Mouse (Mus musculus) lung, postnatal 0 days (tissue): ENCODE measurements at regions not wholly inside any gene's neighbourhood (a gene's known extent, or its start where the extent isn't known, plus 50 kb on each side); places are given as distances from the start of the nearest gene placed in this dataset.

Experiments
- ATAC-seq: fragments of 200-750 bp; cut with Nextera tagmentation; 2 replicates; pipeline ENCODE4 v1.8.0; 2017; ENCODE audit warnings: moderate library complexity
- DNase-seq: peaks from one replicate; pipeline ENCODE4 v3.0.0-alpha.2; 2016; ENCODE audit warnings: low spot score
- H3K27ac ChIP-seq: fragments of 300-500 bp; sonication (generic); 2 replicates; pipeline ENCODE4 v1.5.1; 2014; ENCODE audit warnings: antibody characterized with exemption, mild to moderate bottlenecking, low read length, mixed read lengths
- H3K27me3 ChIP-seq: fragments of 300-500 bp; sonication (generic); replicated peaks from 2 replicates; pipeline ENCODE4 v1.6.1; 2014; ENCODE audit warnings: low read length, mixed read lengths; ENCODE audit not compliant: insufficient read depth
- H3K36me3 ChIP-seq: fragments of 300-500 bp; sonication (generic); 2 replicates; pipeline ENCODE4 v1.6.1; 2014; ENCODE audit warnings: low read length, mixed read lengths; ENCODE audit not compliant: insufficient read depth
- H3K4me1 ChIP-seq: fragments of 300-500 bp; sonication (generic); 2 replicates; pipeline ENCODE4 v1.6.1; 2014; ENCODE audit warnings: antibody characterized with exemption, low read depth, low read length, mixed read lengths; ENCODE audit not compliant: insufficient read depth
- H3K4me2 ChIP-seq: fragments of 300-500 bp; sonication (generic); replicated peaks from 2 replicates; pipeline ENCODE4 v1.6.1; 2014; ENCODE audit warnings: low read depth, mild to moderate bottlenecking, low read length, moderate library complexity, mixed read lengths
- H3K4me3 ChIP-seq: fragments of 300-500 bp; sonication (generic); 2 replicates; pipeline ENCODE4 v1.5.1; 2014; ENCODE audit warnings: low read depth, low read length
- H3K9ac ChIP-seq: fragments of 300-500 bp; sonication (generic); replicated peaks from 2 replicates; pipeline ENCODE4 v1.6.1; 2014; ENCODE audit warnings: low read depth, mild to moderate bottlenecking
- H3K9me3 ChIP-seq: fragments of 300-500 bp; sonication (generic); 2 replicates; pipeline ENCODE4 v1.6.1; 2016; ENCODE audit warnings: low read length, mixed read lengths
- CTCF ChIP-seq: IDR thresholded peaks from 2 replicates; pipeline ENCODE4 v1.5.1; 2016; ENCODE audit warnings: antibody characterized with exemption, mild to moderate bottlenecking
- EP300 ChIP-seq: IDR thresholded peaks from 2 replicates; pipeline ENCODE4 v1.6.1; 2016; ENCODE audit warnings: antibody characterized with exemption, mild to moderate bottlenecking, control low read depth
- WGBS: fragments of 180-500 bp; shearing (Covaris S2); extraction: QIAGEN DNeasy Blood & Tissue Kit; methylation state at CpG from one replicate; pipeline ENCODE4 v1.1.7; 2014; 5-methylcytosine and 5-hydroxymethylcytosine counted together

- 2% methylated on average over 22 of the region's 22 CpGs for WGBS
- peak overlapping the region; percentile 33 for H3K4me3 ChIP-seq
- H3K4me2 ChIP-seq: peak overlapping the region; percentile 67
- ATAC-seq (no peak), DNase-seq (no peak)
- H3K27ac ChIP-seq: no peak overlapping the region
- TF ChIP-seq CTCF (peak; percentile 1; the same call in 1 of the 2 replicates), EP300 (no peak)
- no peak overlapping the region for H3K9ac ChIP-seq
- H3K9me3 ChIP-seq: no peaks in the 10 kb centered on the region
- no peaks in the 10 kb centered on the region for H3K36me3 ChIP-seq
- H3K27me3 ChIP-seq: peaks cover 13% of the 10 kb centered on the region; the same call in 1 of the 2 replicates
- H3K4me1 ChIP-seq: no peaks in the 10 kb centered on the region
These were observed 2071.6 kb upstream of the Tenm3 start for GRCm38 (mm10) chr8:50915259-50915875.

- Histone ChIP-seq H3K36me3 (no peaks in the 10 kb centered on the region), H3K9me3 (no peaks in the 10 kb centered on the region), H3K4me3 (no peak overlapping the region), H3K9ac (no peak overlapping the region), H3K4me2 (no peak overlapping the region), H3K4me1 (no peaks in the 10 kb centered on the region), H3K27ac (no peak overlapping the region), H3K27me3 (peaks cover 13% of the 10 kb centered on the region; the same call in 1 of the 2 replicates)
- no peak for DNase-seq
- ATAC-seq: no peak
- TF ChIP-seq EP300 (no peak), CTCF (no peak)
- WGBS: 17% methylated on average over 7 of the region's 7 CpGs
These were observed 2070.9 kb upstream of the Tenm3 start for GRCm38 (mm10) chr8:50914615-50915014.

GRCm38 (mm10) chr8:50878198-50878597 is 2034.4 kb upstream of the Tenm3 start:
- no peaks in the 10 kb centered on the region for H3K27me3 ChIP-seq
- no peak overlapping the region for H3K4me2 ChIP-seq
- WGBS: 80% methylated on average over 5 of the region's 5 CpGs
- no peaks in the 10 kb centered on the region for H3K36me3 ChIP-seq
- DNase-seq (no peak), ATAC-seq (no peak)
- H3K4me3 ChIP-seq: no peak overlapping the region
- no peak overlapping the region for H3K27ac ChIP-seq
- no peak overlapping the region for H3K9ac ChIP-seq
- H3K9me3 ChIP-seq: no peaks in the 10 kb centered on the region
- TF ChIP-seq EP300 (no peak), CTCF (no peak)
- no peaks in the 10 kb centered on the region for H3K4me1 ChIP-seq
